Mouse (Mus musculus) spleen, postnatal 4 days (tissue): ENCODE data around the gene P2ry6.
A peak's percentile ranks its signal among the peaks of the same experiment; 100 is the strongest.

ENCODE experiments used
- DNase-seq, 2 experiments: peaks; one replicate each; pipeline ENCODE4 v3.0.0; 2022; ENCODE audit warnings: low spot score in 2 of 2

The P2ry6 gene

DNA sequence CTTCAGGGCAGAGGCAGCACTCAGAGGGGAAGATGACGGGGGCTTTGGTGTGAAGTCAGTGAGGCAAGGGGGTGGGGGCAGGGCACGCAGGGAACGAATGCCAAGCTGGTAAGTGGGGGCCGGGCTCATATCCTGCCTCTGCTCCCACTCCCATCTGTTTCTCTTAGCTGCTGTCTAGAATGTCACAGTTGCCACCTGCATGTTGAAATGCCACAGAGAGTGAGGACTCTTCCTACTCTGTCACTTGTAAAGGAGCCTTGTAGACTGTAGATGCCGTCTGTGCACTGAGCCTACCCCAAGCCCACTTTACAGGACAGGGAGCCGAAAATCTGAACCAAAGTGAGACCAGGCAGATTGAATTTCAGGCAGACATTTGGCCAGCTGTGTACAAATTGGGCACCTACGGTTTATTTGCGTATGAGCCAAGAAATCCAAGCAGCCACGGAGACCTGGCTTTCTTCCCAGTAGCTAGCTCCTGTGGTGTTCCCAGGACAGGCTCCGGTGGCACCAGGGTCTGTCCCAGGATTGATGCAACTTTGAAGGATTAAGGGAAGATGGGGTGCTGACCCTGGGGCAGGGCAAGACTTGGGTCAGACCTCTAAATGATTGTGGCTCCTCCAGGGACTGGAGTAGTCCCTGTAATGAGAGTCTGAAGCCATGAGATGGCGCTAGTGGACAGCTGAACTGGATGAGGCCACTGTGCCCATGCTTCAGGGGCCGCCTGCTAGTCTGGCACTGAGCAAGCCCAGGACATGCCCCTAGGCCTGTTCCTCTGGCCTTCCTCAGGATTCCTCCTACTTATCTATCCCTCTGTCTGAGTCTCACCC, 31.4 kb downstream of the P2ry6 start:
- DNase-seq, result peak in 1 of 2 experiments; percentile 52

DNA sequence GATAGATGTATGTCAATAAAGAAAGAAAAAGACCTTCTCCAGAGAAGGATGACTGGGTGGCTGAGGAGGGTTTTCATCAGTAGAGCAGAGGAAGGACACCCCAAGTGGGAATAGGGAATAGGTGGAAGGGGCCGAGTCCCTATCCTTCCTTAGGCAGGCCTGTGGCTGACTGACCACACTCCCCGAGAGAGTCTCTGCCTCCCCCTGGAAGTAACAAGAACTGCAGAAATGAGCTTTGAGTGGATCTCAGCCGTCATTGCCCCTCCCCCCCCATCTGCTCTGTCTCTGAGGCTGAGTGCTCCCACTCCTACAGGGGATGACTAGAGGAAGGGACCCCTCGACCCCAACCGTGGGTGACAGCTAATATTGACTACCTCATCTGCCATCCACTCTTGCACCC, 33.3 kb downstream of the P2ry6 start:
- DNase-seq, result no peak

DNA sequence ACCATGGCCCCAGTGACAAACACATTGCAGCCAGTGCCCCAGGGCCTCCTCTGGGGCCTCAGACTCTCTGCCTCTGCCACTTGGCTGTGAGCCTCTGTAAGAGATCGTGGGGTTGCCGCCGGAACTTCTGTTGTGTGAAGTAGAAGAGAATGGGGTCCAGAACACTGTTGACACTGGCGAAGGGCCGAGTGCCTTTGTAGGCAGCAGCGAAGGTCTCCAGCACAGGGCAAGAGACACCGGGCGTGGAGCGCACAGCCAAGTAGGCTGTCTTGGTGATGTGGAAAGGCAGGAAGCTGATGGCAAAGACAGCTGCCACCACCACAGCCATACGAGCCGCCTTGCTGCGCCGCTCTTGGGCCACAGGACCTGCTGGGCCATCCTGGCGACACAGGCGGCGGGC, 36.3 kb downstream of the P2ry6 start:
- DNase-seq, result no peak

DNA sequence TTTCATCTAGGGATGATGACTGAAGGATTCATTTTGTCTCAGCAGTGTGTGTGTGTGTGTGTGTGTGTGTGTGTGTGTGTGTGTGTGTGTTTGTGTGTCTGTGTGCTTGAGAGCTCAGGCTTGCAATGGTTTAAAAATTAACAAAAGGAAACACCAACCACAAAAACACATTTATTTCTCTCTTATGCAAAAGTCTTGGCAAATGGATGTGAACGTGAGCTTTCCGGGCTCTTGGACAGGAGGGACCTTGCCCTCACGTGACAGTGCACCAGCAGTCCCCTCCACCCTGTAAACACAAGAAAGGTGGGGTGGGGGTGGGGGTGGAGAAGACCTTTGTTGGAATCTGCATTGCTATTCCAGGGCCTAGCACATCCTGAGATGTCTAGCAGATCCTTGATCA, 37.0 kb downstream of the P2ry6 start:
- DNase-seq, result no peak

DNA sequence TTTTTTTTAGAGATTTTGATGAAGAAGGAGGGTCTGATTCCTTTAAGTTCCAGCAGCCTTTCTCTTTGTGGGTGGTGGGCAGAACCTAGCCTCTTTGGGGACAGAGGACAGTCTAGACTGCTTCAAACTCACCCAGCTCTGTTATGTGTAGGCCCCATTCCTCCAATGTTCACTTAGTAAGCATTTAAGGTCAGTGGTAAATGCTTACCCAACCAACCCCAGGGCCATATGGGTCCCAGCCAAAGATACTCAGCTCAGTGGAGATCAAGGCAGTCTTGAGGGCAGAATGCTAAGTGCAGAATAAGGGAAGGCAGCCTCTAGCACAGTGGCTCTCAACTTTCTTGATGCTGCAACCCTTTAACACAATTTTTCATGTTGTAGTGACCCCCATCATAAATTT, 40.9 kb downstream of the P2ry6 start:
- no peak for DNase-seq

DNA sequence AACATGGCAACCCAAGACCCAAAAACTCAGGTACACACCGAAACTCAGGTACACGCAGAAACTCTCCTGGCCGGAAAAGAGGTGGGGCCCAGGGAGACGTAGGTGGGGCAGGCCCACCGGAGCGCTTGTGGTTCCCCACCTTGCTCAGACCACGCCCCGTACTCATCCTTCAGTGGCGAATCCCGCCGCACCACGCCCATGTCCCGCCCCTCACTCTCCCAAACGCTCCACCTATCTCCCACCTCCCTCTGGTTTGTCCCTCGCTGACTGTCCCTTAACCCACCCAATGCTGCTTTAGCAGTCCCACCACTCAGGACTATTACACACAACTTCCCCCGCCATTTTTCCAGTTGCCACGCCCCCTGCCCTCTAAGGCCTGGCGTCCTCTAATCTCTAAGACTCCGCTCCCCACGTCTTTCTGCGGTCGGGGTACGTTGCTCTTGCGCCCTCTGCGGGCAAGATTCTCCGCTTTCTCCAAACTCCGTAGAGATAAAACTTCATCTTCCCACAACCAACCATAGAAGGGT, 41.9 kb downstream of the P2ry6 start:
- DNase-seq, result peak; percentile 74 to 85

DNA sequence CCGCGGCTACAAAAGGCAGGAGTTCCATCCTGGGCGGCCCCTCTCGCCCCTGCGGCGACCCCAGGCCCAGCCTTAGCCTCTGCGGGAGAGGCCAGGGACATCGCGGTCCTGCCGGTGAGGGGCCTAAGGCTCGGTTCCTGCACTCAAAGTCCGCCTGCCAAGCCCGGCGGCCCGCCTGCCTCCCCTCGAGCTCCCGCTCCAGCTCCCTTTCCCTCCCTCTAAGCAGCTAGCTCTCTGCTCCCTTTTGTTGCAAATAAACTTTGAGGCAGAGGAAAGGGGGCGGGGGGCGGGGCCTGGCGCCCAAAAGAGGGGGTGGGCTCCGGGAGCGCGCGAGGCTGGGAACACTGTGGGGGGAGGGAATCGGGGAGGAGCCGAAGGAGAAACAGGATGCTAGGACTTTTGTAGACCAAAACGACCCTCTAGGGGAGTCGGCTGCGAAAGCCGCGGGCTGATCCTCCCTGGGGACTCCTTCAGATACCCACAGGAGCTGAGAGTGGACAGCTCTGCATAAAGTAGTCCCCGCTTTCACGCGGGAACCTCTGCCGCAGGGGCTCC, 42.4 kb downstream of the P2ry6 start, which contains the start of gene Arhgef17:
Gene Arhgef17, minus strand, starts transcription at position 182 of the 555 bp plus-strand sequence.
- no peak for DNase-seq

DNA sequence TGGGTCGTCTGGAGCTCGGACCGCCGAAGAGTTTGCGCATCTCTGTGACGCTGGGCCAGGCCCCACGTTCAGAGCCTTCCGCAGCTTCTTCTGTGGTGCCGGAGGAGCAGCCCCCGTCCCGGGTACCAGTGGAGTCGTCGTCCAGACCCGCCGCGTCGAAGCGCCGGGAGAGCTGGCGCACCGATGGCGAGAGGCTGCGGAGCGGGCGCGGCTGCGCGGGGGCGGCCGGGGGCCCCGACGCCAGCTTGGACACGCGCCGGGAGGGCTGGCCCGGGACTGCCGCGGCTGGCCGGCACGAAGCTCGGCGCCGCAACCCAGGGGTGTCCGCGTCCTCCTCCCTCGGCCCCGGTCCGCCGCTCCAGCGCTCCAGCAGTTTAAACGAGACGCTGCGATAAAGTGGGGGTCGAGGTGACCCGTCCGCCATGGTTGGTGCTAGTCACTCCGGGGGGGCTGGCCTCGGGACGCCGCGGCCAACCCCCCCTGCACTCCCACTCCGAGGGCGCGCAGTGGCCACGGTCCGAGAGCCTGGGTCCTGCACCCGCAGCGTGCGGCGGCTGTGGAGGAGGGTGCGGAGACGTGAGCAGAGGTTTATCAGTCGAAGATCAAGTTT, 43.0 kb downstream of the P2ry6 start:
- DNase-seq, result no peak

DNA sequence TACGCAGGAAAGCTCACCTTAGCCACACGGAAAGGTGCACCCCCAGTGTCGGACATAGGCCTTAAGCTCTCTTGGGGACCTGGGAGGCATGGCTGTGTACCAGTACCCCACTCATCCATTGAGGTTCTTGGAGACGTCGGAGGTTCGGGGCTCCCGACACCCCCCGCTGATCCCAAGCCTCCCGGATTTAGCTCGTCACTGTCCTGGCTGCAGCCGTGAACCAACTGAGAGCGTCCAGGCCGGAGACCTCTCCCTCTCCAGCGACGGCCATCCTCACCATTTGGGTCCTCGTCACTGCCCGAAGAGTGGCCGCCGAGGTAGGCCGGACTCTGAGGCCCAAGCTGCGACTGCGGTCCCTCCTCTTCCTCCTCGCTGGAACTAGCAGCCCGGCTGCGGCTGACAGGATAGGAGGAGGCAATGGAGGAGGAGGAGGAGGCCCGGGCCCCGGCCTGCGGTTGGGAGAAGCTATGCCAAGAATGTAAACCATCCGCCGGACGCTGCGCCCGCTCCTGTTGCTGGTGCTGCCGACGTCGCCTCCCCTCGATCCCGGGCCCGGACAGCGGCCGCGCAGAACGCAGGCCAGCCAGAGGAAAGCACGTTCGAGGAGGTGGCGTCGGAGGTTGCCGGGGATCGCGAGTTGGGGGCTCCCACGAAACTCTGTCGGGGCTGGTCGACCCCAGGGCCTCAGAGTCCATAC, 43.7 kb downstream of the P2ry6 start:
- DNase-seq, result no peak

DNA sequence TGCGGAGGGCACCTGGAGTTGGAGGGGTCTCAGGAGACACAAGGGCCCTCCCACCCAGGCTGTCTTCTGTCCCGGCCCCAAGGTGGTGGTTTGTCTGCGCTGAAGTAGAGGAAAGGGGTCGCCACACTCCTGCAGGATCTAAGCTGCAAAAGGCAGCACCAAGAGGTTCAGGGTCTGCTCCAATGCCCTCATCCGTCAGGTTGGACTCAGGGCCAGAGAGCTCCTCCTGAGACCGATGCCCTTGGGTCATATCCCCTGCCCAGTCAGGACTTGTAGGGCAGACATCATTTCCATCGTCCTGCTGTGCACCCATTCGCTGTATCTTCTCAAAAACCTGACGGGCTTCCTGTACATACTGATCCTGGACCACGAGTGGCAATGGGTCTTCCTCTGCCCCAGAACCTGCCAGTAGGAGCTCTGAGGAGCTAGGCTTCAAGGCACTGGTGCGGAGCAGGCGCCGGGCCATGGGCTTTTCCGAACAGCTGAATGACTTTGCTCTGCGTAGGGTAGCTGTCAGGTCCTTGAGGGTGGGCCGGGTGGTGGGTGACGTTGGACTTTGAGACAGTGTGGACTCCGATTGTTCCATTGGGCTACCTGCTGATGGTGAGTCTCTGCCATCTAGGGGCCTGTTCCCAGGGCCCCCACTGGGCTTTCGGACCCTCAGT, 44.7 kb downstream of the P2ry6 start:
- DNase-seq, result no peak

DNA sequence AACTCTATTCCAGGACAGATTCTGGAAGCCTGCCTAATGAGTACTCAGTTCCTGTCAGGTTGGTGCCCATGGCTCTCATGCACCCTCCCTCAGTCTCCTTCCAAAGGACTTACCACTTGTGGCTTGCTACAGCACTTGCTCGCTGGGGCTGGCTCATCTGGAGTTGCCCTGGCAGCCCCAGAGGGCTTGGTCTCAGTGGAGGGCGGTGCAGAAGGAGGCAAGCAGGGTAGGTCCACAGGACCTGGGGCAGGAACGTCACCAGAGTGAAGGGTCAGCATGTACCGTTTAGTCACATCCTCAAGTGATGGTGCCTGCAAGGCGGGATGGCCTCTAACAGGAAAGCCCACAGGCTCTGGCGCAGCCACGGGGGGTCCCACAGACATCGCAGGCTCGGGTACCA, 46.0 kb downstream of the P2ry6 start:
- no peak for DNase-seq

DNA sequence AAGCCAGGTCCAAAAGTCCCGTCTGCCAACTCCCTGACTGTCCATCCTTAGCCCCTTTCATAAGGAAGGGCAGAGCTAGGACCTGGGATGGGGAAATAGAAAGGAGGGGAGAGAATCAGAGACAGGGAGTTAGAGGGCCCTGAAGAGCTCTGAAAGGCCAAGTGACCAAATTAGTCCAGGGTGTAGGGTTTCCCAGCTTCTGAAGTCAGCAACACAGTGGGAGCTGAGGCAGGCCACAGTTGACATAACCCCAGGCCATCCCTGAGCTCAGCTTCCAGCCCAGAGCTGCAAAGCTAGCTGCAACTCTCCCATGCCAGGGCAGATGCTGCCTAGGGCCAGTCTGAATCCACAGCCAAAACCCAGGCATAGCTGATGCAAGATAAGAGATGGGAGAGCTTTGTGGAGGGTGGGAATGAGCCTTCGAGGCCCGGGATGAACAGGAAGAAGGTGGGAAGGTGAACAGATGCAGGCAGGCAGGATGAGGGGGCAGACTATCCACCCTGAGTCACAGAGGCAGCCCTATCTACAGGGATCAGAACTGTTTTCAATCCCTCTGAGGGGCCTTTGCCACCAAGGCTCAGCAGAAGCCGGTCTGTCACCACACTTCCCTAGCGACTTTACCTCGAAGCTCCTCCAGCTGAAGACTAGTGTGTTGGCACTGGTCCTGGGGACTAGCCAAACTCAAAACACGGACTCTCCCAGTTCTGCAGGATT, 47.0 kb downstream of the P2ry6 start:
- DNase-seq, result no peak

DNA sequence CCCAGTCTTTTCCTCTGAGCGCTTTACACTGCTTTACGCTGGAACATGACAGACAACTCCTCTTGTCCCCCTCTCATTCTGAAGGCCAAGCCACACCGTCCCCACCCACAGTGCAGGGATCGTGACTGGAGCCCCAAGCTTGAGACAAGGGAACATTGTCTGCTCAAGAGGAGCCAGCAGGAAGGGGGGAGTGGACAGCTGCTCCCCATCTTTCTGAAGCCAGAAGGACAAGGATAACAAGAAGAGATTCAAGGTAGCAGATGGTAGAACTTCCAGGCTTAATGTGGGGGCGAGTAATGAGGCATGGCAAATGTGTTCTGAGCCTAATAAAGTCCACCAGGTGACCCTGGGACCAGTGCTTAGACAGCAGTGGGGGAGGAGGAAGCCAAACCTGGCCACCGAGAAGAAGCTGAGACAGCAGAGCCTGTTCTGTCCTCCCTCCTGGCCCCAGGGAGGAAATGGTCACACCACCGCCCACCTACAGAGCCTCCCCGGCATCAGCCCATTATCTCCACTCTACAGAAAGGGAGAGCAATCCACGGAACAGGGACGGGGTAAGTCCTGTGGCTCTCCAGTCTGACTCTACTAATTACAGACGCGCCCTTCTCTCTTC, 48.0 kb downstream of the P2ry6 start:
- DNase-seq, result no peak

DNA sequence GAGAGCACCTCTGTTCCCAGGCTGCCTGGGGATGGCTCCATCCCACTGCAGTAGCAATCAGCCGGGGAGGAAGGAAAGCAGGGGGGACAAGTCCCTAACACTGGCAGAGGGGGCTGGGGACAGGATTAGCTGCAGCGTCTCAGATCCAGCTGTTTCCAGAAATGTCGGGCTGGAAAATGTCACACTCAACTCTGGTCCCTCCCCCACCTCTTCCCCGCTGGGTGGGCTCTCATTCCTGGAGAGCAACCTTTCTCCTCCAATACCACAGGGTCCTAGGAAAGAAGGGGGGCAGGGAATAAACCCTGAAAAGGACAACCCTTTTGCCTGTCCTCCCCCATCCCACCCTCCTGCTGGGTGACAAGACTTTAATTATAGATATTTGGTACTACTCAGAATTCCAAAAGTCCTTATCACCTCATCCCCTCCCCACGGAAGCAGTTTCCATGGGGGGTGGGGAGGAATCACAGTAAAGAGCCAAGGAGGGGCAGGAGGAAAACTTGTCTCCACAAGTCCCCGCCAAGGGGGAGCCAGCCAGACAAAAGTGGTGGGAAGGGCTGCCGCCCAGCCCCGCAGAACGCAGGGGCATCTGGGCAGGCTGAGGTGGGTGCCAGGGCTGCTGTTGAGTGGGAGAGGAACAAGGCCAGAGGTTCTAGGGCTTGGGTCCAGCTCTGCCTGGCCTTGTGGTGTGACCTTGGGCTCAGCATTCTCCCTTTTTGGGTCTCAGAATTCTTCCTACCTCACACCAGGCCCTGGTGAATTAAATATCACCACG, 49.6 kb downstream of the P2ry6 start:
- no peak for DNase-seq

DNA sequence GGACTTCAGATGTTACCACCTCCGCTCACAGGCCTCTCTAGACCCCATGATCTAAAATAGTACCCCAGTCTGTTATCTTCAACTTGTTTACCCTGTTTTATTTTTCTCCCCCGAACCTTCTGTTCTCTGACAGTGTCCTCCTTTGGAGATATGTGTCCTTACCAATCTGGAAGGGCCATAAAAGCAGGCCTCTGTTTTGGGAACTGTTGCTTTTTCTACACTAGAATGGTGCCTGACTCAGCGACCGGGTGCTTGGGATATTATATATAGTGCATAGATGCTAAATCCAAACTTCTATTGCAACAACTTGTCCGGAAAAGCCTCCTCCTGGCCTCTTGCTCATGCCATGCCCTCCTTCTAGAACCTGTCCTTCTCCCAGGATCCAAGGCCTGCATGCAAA, 50.2 kb downstream of the P2ry6 start:
- DNase-seq, result no peak

DNA sequence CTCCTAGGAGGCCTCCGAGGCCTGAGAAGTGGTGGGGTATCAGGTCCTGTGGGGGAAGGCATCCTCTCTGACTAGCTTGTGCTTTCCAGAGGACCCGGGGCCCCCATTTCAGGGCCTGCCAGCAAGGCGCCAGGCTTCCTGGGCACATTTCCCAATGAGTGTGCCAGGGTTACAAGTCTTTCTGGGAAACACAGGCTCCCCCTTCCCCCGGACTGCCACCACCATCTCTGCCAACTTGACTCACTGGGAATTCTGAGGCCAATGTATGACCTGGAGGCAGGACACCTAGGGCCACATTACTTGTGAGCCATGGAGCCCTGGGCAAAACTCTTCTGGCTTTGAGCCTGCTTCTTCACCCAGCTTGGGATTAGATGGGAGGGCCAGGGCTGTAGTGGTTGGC, 51.5 kb downstream of the P2ry6 start:
- DNase-seq, result no peak

DNA sequence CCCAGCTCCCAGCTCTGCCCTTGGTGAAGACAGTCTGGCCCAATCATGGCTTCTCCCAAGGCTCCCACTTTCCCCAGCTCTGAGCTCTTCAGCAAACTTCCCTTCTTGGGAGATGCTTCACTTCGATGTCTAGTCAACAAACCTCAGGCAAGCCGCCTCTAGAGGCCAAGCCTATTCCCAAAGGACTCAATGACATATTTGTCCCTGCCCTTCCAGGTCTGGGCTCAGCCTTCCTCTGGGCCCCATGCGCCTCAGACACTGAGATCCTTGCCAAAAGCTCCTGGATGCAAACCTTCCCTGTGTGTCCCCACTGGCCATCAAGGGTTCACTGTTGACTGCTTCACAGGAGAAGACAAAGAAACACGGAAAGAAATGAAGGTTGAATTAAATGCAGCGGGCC, 53.2 kb downstream of the P2ry6 start:
- DNase-seq, result no peak

DNA sequence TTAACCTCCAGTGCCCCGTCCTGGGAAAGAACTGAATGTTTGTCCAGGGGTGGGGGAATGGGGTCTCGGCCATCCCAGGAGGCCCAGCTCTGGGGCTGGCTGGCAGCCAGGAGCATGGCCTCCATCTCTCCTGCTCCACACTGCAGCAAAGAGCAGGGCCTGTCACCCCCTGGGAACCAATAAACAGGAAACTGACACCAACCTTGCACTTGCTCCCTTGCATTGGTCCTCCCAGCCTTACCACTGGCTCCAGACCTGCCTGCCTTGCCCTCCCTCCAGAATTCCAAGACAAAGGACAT, 54.7 kb downstream of the P2ry6 start:
- DNase-seq, result no peak

DNA sequence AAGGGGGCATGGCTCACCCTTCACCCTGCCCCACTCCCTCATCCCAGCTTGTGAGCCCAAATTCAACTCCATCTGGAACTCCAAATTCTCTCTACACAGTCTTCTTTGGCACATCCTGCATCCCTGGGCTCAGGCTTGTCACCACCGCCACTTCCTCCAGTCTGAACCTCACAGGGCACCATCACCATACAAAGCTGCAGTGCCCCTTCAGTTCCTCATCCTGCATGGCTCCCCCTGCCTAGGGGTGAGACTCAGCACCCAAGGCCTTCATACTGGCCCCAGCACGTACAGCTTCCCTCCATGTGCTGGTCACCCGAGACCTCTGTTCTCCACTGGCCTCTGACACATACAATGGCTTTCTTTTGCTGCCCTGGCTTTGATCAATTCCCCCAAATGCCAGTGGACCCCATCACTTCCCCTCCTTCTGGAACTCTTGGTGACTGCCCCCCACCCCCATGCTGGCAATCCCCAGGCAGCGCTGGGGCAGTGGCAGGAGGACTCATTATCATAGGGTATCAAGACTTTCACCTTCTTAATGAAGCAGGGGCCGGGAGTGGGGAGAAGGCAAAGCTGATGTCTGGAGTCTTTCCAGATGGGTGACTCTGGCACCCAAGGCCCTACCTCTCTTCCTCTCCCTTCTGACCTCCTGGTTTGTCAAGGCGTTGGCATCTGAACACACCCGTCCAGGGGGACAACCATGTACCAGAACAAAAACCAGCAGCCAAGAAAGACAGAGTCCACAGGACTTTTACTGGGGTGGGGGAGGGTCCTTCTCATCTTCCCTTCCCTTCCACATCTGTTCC, 55.2 kb downstream of the P2ry6 start:
- no peak for DNase-seq
